Mouse (Mus musculus) bone marrow macrophage, adult 2 months (primary cell): Measurements from ENCODE around the gene Sept8.

Experiments
- CTCF ChIP-seq: IDR thresholded peaks from 2 replicates; pipeline ENCODE4 v1.5.1; 2012; ENCODE audit warnings: low read depth, mild to moderate bottlenecking, low read length, moderate library complexity
- POLR2A ChIP-seq: IDR thresholded peaks from 2 replicates; pipeline ENCODE4 v1.6.1; 2012; ENCODE audit warnings: mild to moderate bottlenecking, low read depth, low read length, borderline replicate concordance

DNA sequence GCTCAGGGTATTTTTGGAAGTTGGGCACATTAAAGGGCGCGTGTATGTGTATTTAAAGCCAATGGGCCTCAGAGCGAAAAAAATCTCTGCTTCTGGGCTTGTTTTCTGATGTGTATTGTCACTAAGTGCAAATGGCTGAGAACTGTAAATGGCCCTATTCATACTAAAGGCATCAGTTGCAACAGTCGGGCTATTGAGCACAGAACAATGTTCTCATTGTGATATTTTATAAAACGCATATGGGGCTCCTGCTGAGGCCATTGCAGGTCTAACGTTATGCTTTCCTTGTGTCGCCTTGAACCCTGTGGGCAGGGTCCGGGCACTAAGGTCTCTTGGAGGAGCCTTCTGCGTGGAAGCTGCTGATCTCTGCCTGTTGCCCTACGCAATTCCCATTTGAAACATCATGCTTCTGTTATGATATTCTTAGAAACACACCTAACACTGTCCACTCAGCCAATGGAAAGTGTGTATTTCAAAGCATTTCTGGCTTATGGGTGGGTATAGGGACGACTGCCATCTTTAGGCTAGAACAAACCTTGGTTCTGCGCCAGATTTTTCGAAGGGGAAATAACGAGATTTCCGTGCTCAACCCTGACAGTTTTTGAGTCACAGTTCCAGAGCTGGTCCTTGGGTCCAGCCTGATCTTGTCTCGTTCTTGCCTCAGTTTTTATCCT is 49.6 kb upstream of the Sept8 start:
- TF ChIP-seq POLR2A (no peak), CTCF (no peak)
